Comparison of ENCODE assay signal across 16 mouse cellular contexts in genomic region chr2:125791485-125791885, GRCm38 (mm10). TPM values are rescaled to one million over a fixed set of nuclear protein-coding genes. Genes with fewer than 3 reads are reported as not detected.
DNase-seq lines count a peak whose midpoint lies in the region; ATAC-seq and TF ChIP-seq lines count a peak whose summit lies in the region.
"Had no signal": no experiment of that assay in that cellular context is flagged by ENCODE, and none has a peak within 500 bp of the region (broad histone marks: within the 10 kb centered on the region; RNA-seq: fewer than 3 reads in every experiment).

No protein-coding gene starts in this region.

- TF ChIP-seq POLR2A in lung, adult 2 months (IDR thresholded peaks at IDR 0.05; ENCODE audit: borderline replicate concordance, extremely low read depth, low read depth, low read length) = 0 out of 2 replicates have a peak, but pooled peaks have one; percentile 8

- ATAC-seq in cerebellum, adult (ENCODE audit: insufficient number of reproducible peaks, low FRiP score, low TSS enrichment) = no peak
- no peak for ATAC-seq in forebrain, embryonic 12.5 days (ENCODE audit: low FRiP score)
- ATAC-seq: forebrain, embryonic 14.5 days; hindbrain, postnatal 0 days; midbrain, embryonic 16.5 days had no signal

- 0 out of 2 replicates have a peak, but pooled peaks cover 2% of the 10 kb centered on the region for H3K27me3 ChIP-seq in forebrain, embryonic 12.5 days
- H3K27me3 ChIP-seq: limb, embryonic 12.5 days had no signal

- H3K79me2 ChIP-seq in macrophage (ENCODE audit: inconsistent target) = no peaks in the 10 kb centered on the region

- TF ChIP-seq CTCF in lung, adult 2 months (IDR thresholded peaks at IDR 0.05; ENCODE audit: insufficient read depth, low read length) = no peak

- H3K9me3 ChIP-seq in forebrain, embryonic 12.5 days = no peaks in the 10 kb centered on the region
- H3K9me3 ChIP-seq: limb, embryonic 12.5 days had no signal

- no peak overlapping the region for H3K4me2 ChIP-seq in forebrain, embryonic 12.5 days
- H3K4me2 ChIP-seq: limb, embryonic 12.5 days had no signal

- 42% methylated on average over 7 of the region's 7 CpGs for WGBS in lung, adult 2 months
- WGBS in macrophage (ENCODE audit: missing documents) = 1% methylated on average over 7 of the region's 7 CpGs
- 72% methylated on average over 7 of the region's 7 CpGs for WGBS in forebrain, embryonic 12.5 days

- H3K27ac ChIP-seq in macrophage = peak overlapping the region; percentile 89
- no peak overlapping the region for H3K27ac ChIP-seq in forebrain, embryonic 12.5 days
- H3K27ac ChIP-seq: hindbrain, postnatal 0 days; layer of hippocampus, adult 2 months; limb, embryonic 12.5 days had no signal

- H3K4me3 ChIP-seq in lung, adult 2 months (replicated peaks; ENCODE audit: extremely low read depth, low read depth, low read length) = peak overlapping the region; percentile 18
- H3K4me3 ChIP-seq in macrophage (ENCODE audit: inconsistent target) = peak overlapping the region; percentile 15; the same call in 1 of the 2 replicates
- H3K4me3 ChIP-seq in forebrain, embryonic 12.5 days (replicated peaks) = no peak overlapping the region
- H3K4me3 ChIP-seq: layer of hippocampus, adult 2 months; limb, embryonic 12.5 days had no signal

- H3K9ac ChIP-seq in forebrain, embryonic 12.5 days = no peak overlapping the region
- H3K9ac ChIP-seq: limb, embryonic 12.5 days had no signal

- peaks cover 15% of the 10 kb centered on the region for H3K4me1 ChIP-seq in lung, adult 2 months (ENCODE audit: control insufficient read depth, insufficient read depth, low read length)
- no peaks in the 10 kb centered on the region for H3K4me1 ChIP-seq in forebrain, embryonic 12.5 days
- H3K4me1 ChIP-seq: limb, embryonic 12.5 days had no signal

- no peaks in the 10 kb centered on the region for H3K36me3 ChIP-seq in macrophage (ENCODE audit: inconsistent target)
- no peaks in the 10 kb centered on the region for H3K36me3 ChIP-seq in forebrain, embryonic 12.5 days (replicated peaks)
- H3K36me3 ChIP-seq: limb, embryonic 12.5 days had no signal

- no peak for DNase-seq in lung, adult 2 months
- no peak for DNase-seq in lung, postnatal 14 days
- DNase-seq in brain, adult 2 months (ENCODE audit: low read depth, low spot score) = peak; percentile 29
- peak; percentile 42 for DNase-seq in thymus, postnatal 14 days
- no peak for DNase-seq in neural tube, embryonic 10.5 days (ENCODE audit: extremely low spot score, low spot score)
- DNase-seq: adrenal gland, postnatal 10 days; cerebellum, postnatal 36 days; right cerebral cortex, adult 18-20 months had no signal

RNA-seq across cellular contexts. Expression of gene Secisbp2l, which starts 8.8 kb away (rescaled TPM):
- 23.2 and 29.1 TPM in 2 replicates for polyA plus RNA-seq in lung, adult 2 months (2012; rRNA removed)
- 100 to 1,000 TPM in 19 of 26 experiments, 10 to 100 TPM in 7; 70.8 to 196 (median 143) TPM for total RNA-seq in macrophage (2018; cell fraction: chromatin; rRNA removed)
- 10 to 100 TPM; 44.7 to 79.9 (median 68.8) TPM for total RNA-seq in macrophage (2018; cell fraction: cytosol; rRNA removed)
- 100 to 1,000 TPM in 15 of 26 experiments, 10 to 100 TPM in 11; 59.9 to 202 (median 115) TPM for total RNA-seq in macrophage (2018; cell fraction: nucleus; rRNA removed)
- 45.6 to 47.2 TPM (median 45.7 TPM) in 3 replicates for polyA plus RNA-seq in macrophage (2018)
- polyA plus RNA-seq in forebrain, embryonic 12.5 days (2016; fragmentation: Nextera tagmentation; extraction: Ambion mirVana) = 30.1 and 31.1 TPM in 2 replicates

Comparison
In these comparisons a context has a peak if more than half of its experiments do, and no peak if none do; other contexts are left out.
1. DNase-seq: peak in brain, adult 2 months (single experiment) and thymus, postnatal 14 days (single experiment); none in lung, adult 2 months (single experiment), lung, postnatal 14 days (single experiment) and neural tube, embryonic 10.5 days (single experiment).